Comparison of ENCODE assay signal across 11 mouse cellular contexts in genomic region chr7:108993230-108993629, GRCm38 (mm10). TPM values are rescaled to one million over a fixed set of nuclear protein-coding genes. Genes with fewer than 3 reads are reported as not detected.
DNase-seq lines count a peak whose midpoint lies in the region; ATAC-seq lines count a peak whose summit lies in the region.
"Had no signal": no experiment of that assay in that cellular context is flagged by ENCODE, and none has a peak within 500 bp of the region (broad histone marks: within the 10 kb centered on the region; RNA-seq: fewer than 3 reads in every experiment).

No protein-coding gene starts in this region.

- H3K9ac ChIP-seq in hindbrain, embryonic 14.5 days, result no peak overlapping the region
- H3K9ac ChIP-seq: embryonic facial prominence, embryonic 15.5 days had no signal

- no peak overlapping the region for H3K4me2 ChIP-seq in hindbrain, embryonic 14.5 days (replicated peaks)
- H3K4me2 ChIP-seq: embryonic facial prominence, embryonic 15.5 days had no signal

- H3K36me3 ChIP-seq in hindbrain, embryonic 14.5 days (replicated peaks; ENCODE audit: control insufficient read depth, insufficient read depth), result no peaks in the 10 kb centered on the region
- H3K36me3 ChIP-seq: embryonic facial prominence, embryonic 15.5 days; midbrain, embryonic 10.5 days had no signal

- DNase-seq in adrenal gland, adult (ENCODE audit: inconsistent age in 2 of 2, low spot score in 1 of 2), result peak; percentile 35 to 76
- no peak for DNase-seq in adrenal gland, adult 8-10 months
- DNase-seq in urinary bladder, adult 2 months (ENCODE audit: low spot score), result peak; percentile 18
- no peak for DNase-seq in urinary bladder, postnatal 25 days (ENCODE audit: low spot score)
- DNase-seq in kidney, postnatal 10 days, result peak; percentile 34
- peak; percentile 77 for DNase-seq in skeletal muscle tissue, adult 2 months (ENCODE audit: low read depth, low spot score)
- no peak for DNase-seq in hindbrain, embryonic 14.5 days (ENCODE audit: low spot score)
- no peak for DNase-seq in spleen, postnatal 36 days (ENCODE audit: low spot score in 2 of 2)

- H3K9me3 ChIP-seq in hindbrain, embryonic 14.5 days (ENCODE audit: control insufficient read depth, low read length), result no peaks in the 10 kb centered on the region
- H3K9me3 ChIP-seq: embryonic facial prominence, embryonic 15.5 days; midbrain, embryonic 10.5 days had no signal

- H3K27ac ChIP-seq in hindbrain, embryonic 14.5 days, result no peak overlapping the region
- H3K27ac ChIP-seq: embryonic facial prominence, embryonic 15.5 days; kidney, postnatal 0 days; midbrain, embryonic 10.5 days had no signal

- no peak for ATAC-seq in hindbrain, embryonic 14.5 days (ENCODE audit: low FRiP score)

- H3K27me3 ChIP-seq in hindbrain, embryonic 14.5 days (ENCODE audit: control insufficient read depth, insufficient read depth, low read length), result no peaks in the 10 kb centered on the region
- H3K27me3 ChIP-seq: embryonic facial prominence, embryonic 15.5 days had no signal

- 70% methylated on average over 7 of the region's 7 CpGs for WGBS in hindbrain, embryonic 14.5 days

- no peak overlapping the region for H3K4me3 ChIP-seq in hindbrain, embryonic 14.5 days (replicated peaks; ENCODE audit: low read length)
- H3K4me3 ChIP-seq: embryonic facial prominence, embryonic 15.5 days; midbrain, embryonic 10.5 days had no signal

- H3K4me1 ChIP-seq in hindbrain, embryonic 14.5 days (replicated peaks; ENCODE audit: control insufficient read depth, insufficient read depth, low read length), result no peaks in the 10 kb centered on the region
- H3K4me1 ChIP-seq: embryonic facial prominence, embryonic 15.5 days; midbrain, embryonic 10.5 days had no signal

RNA-seq across cellular contexts. Expression of gene Tub, which starts 43.1 kb away (rescaled TPM):
- 10 to 100 TPM; 36.0 to 70.2 (median 52.9) TPM for total RNA-seq in adrenal gland, adult 8-10 months (2022)
- 1.6 and 1.7 TPM in 2 replicates for polyA plus RNA-seq in urinary bladder, adult 2 months (2012; rRNA removed)
- 52.9 and 62.0 TPM in 2 replicates for polyA plus RNA-seq in hindbrain, embryonic 14.5 days (2014; fragmentation: Nextera tagmentation; extraction: Ambion mirVana)

RNA-seq across cellular contexts. Expression of gene Eif3f, which starts 59.0 kb away (rescaled TPM):
- total RNA-seq in adrenal gland, adult 8-10 months (2022), result 100 to 1,000 TPM; 133 to 158 (median 151) TPM
- 119 and 192 TPM in 2 replicates for polyA plus RNA-seq in urinary bladder, adult 2 months (2012; rRNA removed)
- polyA plus RNA-seq in hindbrain, embryonic 14.5 days (2014; fragmentation: Nextera tagmentation; extraction: Ambion mirVana), result 83.1 and 90.8 TPM in 2 replicates

Comparison
In these comparisons a context has a peak if more than half of its experiments do, and no peak if none do; other contexts are left out.
1. DNase-seq: peak in adrenal gland, adult (2 of 2), urinary bladder, adult 2 months (single experiment), kidney, postnatal 10 days (single experiment) and skeletal muscle tissue, adult 2 months (single experiment); none in adrenal gland, adult 8-10 months (single experiment), urinary bladder, postnatal 25 days (single experiment), hindbrain, embryonic 14.5 days (single experiment) and spleen, postnatal 36 days (0 of 2).
2. RNA of gene Tub, which starts 43.1 kb away (polyA plus RNA-seq): 52.9 to 62.0 TPM in hindbrain, embryonic 14.5 days; 1.6 to 1.7 TPM in urinary bladder, adult 2 months; every median in the first group is over 10 times any median in the second.